Mouse (Mus musculus): ENCODE measurements around the gene Lsm11.

Gene Lsm11

DNA sequence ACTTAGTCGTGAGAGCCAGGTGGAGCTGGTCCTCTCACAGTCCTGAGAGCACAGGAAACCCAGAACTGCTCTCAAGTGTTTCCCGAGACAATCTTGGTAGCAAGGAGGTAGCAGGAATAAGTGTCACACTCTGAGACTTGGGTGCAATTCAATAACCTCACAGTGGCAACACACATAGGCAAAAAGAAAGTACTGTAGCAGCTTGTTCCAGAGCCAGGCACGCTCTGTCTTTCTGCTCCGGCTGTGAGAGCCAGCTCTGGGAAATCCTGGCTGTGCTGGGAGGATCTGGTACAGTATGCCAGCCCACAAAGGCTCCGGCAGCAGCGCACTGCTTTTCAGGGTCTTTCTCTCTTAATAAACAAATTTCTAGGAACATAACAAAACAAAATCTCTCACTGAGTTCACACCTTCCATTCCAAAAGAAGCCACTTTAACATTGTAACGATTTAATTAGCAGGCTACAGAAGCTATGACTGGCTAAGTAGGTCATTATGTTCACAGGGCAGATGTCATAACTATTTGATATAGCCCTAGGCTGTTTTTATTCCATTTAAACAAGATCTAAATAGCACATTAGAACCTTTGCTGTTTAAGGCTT, 1.5 kb downstream of the Lsm11 start:
- POLR2A ChIA-PET, result interaction anchor here in 3 of 4 experiments (0.6 to 3.9 kb wide), 10 partner anchors 9 to 181 kb away, joined by 3 to 25 read pairs (median 4); partner anchors contain the start of gene Thg1l (in 2 of the 3)
- CTCF ChIA-PET, result interaction anchor here in 3 of 4 experiments (1.1 to 3.6 kb wide), 5 partner anchors 16 to 334 kb away, joined by 3 to 20 read pairs (median 7); no protein-coding TSS in a partner anchor

DNA sequence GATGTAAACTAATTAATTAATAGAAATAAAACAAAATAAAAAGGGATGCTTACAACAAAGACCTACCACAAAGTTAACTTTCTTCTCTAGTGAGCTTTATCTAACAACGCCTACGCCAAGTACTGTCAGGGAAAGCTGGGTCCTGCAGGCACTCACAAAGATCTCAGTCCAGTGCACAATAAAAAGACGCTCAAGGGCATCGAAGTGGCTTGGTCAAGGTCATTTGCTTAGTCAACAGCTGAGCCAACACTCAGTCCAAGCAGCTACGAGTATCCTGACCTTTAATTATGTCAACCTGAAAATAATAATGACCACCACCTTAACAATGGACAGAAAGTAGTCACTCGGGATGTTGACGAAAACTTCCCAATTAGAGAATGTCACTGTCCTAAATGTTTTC, 2.5 kb downstream of the Lsm11 start:
- ChIA-PET POLR2A (interaction anchor here in 1 of 4 experiments (1.1 to 1.2 kb wide), 2 partner anchors 9 to 16 kb away, joined by 3 read pairs; no protein-coding TSS in a partner anchor), CTCF (interaction anchor here in 2 of 4 experiments (2.6 to 3.6 kb wide), 2 partner anchors 15 to 16 kb away, joined by 12 to 20 read pairs; no protein-coding TSS in a partner anchor)

DNA sequence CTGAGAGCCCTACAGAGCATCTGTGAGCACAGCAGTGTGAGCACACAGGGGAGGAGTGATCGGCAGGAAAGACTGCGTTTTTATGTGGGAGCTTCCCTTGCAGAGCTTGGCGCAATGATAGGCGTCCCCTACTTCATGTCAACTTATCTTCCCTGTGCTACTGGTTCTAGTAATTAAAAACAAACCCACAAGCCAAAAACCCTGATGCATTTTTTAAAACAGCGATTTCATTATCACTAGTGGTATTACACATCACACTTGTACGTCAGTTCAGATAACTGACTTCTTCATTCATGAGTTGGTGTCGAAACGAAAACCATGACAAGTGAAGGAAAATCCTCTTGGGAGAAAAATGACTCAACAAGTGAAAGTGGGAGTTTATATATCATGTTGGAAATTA, 5.8 kb downstream of the Lsm11 start:
- ChIA-PET CTCF (interaction anchor here in 2 of 4 experiments (0.9 to 2.1 kb wide), 3 partner anchors 12 to 336 kb away, joined by 3 to 10 read pairs (median 8); no protein-coding TSS in a partner anchor), POLR2A (no interaction called here)

- POLR2A ChIA-PET, result interaction anchor here in 1 of 4 experiments (1.1 kb wide), 1 partner anchor 10 kb away, joined by 3 read pairs; no protein-coding TSS in a partner anchor
- CTCF ChIA-PET, result interaction anchor here in 2 of 4 experiments (0.6 to 2.1 kb wide), 2 partner anchors 11 to 338 kb away, joined by 8 read pairs; no protein-coding TSS in a partner anchor
Observed at GRCm38 (mm10) chr11:45937478-45937877, 7.3 kb downstream of the Lsm11 start.

- POLR2A ChIA-PET, result interaction anchor here in 1 of 4 experiments (1.0 kb wide), 1 partner anchor 17 kb away, joined by 3 read pairs; no protein-coding TSS in a partner anchor
- CTCF ChIA-PET, result interaction anchor here in 1 of 4 experiments (1.3 to 1.4 kb wide), 2 partner anchors 11 to 344 kb away, joined by 3 to 4 read pairs; partner anchors contain the start of gene Lsm11
Observed at GRCm38 (mm10) chr11:45932771-45933170, 12.0 kb downstream of the Lsm11 start.

- CTCF ChIA-PET, result interaction anchor here in 1 of 4 experiments (1.0 to 1.2 kb wide), 2 partner anchors 15 to 346 kb away, joined by 3 read pairs; partner anchors contain the start of gene Lsm11
- POLR2A ChIA-PET, result interaction anchor here in 2 of 4 experiments (0.6 to 1.1 kb wide), 2 partner anchors 43 to 602 kb away, joined by 3 read pairs; no protein-coding TSS in a partner anchor
Observed at GRCm38 (mm10) chr11:45929541-45929940, 15.2 kb downstream of the Lsm11 start.

DNA sequence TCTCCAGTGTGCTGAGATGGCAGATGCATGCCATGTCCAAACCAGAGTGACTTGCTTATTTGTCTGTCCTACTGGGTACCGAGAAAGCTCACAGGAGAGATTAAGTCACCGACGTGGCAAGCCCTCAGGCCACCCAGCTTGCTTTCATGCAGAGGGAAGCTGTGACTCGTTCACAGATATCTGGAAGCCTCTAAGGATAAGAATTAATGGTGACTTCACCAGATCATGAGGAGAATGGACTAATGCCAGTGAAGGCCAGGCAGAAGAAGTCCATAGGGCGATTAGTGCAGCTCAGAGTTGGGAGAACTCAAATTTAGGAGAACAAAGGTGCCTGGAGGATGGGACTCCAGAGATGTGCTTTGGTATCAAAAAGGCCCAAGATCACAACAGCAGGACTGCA, 17.3 kb downstream of the Lsm11 start:
- ChIA-PET CTCF (interaction anchor here (0.6 to 2.8 kb wide), 70 partner anchors 9 to 1867 kb away, joined by 3 to 28 read pairs (median 4); partner anchors contain the start of genes Lsm11 (in 3 of the 4), Sox30 (in 1 of the 4) and Thg1l (in 1 of the 4)), POLR2A (interaction anchor here (0.6 to 1.6 kb wide), 10 partner anchors 10 to 158 kb away, joined by 3 to 6 read pairs (median 3); no protein-coding TSS in a partner anchor)

GRCm38 (mm10) chr11:45926640-45927082, 18.1 kb downstream of the Lsm11 start:
- POLR2A ChIA-PET, result interaction anchor here (0.7 to 2.9 kb wide), 10 partner anchors 10 to 368 kb away, joined by 3 to 8 read pairs (median 3); no protein-coding TSS in a partner anchor
- CTCF ChIA-PET, result interaction anchor here (0.5 to 2.8 kb wide), 75 partner anchors 8 to 1315 kb away, joined by 3 to 28 read pairs (median 4); partner anchors contain the start of genes Lsm11 (in 3 of the 4), Sox30 (in 1 of the 4) and Thg1l (in 1 of the 4)

- ChIA-PET POLR2A (interaction anchor here in 1 of 4 experiments (0.7 to 2.9 kb wide), 2 partner anchors 10 to 353 kb away, joined by 3 to 8 read pairs; no protein-coding TSS in a partner anchor), CTCF (interaction anchor here in 2 of 4 experiments (0.6 to 2.8 kb wide), 5 partner anchors 9 to 1012 kb away, joined by 3 to 28 read pairs (median 8); partner anchors contain the start of gene Lsm11 (in 1 of the 2))
Observed at GRCm38 (mm10) chr11:45925436-45925835, 19.3 kb downstream of the Lsm11 start.

DNA sequence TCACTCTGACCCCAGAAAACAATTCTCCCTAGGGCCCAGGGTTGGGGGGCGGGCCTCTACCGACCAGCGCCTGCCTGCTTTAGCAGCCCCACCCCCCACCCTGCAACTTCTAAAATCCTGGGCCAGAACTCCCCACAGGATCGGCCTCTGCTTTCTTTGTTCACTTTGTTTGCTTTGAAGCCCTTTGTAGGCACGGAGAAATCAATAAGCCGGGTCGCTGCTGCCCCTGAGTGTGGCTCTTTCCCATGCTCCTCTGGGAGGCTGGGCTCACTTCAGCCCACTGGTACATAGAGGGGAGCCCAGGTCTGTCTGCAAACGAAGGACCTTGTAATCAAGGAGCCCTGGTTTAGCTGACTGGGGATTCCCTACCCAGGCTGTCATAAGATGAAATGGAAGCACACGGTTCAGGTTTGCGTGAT, 23.2 kb downstream of the Lsm11 start:
- POLR2A ChIA-PET, result interaction anchor here in 1 of 4 experiments (2.2 kb wide), 1 partner anchor 13 kb away, joined by 8 read pairs; no protein-coding TSS in a partner anchor
- CTCF ChIA-PET, result no interaction called here

DNA sequence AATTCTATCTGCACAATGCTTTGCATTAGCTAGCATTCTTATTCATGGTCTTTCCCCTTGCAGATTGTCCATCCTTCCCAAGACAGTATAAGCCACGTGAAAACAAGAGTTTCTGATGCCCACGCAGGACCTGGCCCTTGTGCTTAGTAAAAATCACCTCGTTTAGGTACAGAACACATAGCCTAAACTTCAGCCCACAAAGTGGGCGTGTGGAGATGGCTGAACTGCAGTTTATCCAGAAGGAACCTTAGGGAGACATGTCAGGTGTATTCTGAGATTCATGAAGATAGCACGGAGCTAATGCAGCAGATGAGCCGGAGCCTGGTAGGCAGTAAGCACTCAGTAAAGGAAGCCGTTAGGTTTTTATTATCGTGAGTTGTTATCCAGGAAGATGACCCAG, 23.7 kb downstream of the Lsm11 start:
- CTCF ChIA-PET, result no interaction called here
- POLR2A ChIA-PET, result interaction anchor here in 1 of 4 experiments (2.2 kb wide), 1 partner anchor 13 kb away, joined by 8 read pairs; no protein-coding TSS in a partner anchor

GRCm38 (mm10) chr11:45918836-45919235, 25.9 kb downstream of the Lsm11 start:
- ChIA-PET CTCF (interaction anchor here in 1 of 4 experiments (0.9 kb wide), 1 partner anchor 8 kb away, joined by 4 read pairs; no protein-coding TSS in a partner anchor), POLR2A (interaction anchor here in 1 of 4 experiments (0.7 to 1.9 kb wide), 3 partner anchors 18 to 32 kb away, joined by 4 read pairs; no protein-coding TSS in a partner anchor)

- CTCF ChIA-PET, result interaction anchor here (1.0 to 4.0 kb wide), 4 partner anchors 8 to 9 kb away, joined by 6 to 28 read pairs (median 8); no protein-coding TSS in a partner anchor
- POLR2A ChIA-PET, result interaction anchor here in 1 of 4 experiments (0.7 to 1.9 kb wide), 5 partner anchors 9 to 625 kb away, joined by 3 to 5 read pairs (median 4); no protein-coding TSS in a partner anchor
Observed at GRCm38 (mm10) chr11:45918018-45918417, 26.7 kb downstream of the Lsm11 start.

- POLR2A ChIA-PET, result interaction anchor here (0.6 to 1.9 kb wide), 6 partner anchors 11 to 230 kb away, joined by 3 to 5 read pairs (median 4); no protein-coding TSS in a partner anchor
- CTCF ChIA-PET, result interaction anchor here in 3 of 4 experiments (0.8 to 4.0 kb wide), 4 partner anchors 10 to 52 kb away, joined by 3 to 28 read pairs (median 6); no protein-coding TSS in a partner anchor
Observed at GRCm38 (mm10) chr11:45916196-45916595, 28.5 kb downstream of the Lsm11 start.

GRCm38 (mm10) chr11:45910701-45911100, 34.0 kb downstream of the Lsm11 start:
- CTCF ChIA-PET, result no interaction called here
- POLR2A ChIA-PET, result no interaction called here

DNA sequence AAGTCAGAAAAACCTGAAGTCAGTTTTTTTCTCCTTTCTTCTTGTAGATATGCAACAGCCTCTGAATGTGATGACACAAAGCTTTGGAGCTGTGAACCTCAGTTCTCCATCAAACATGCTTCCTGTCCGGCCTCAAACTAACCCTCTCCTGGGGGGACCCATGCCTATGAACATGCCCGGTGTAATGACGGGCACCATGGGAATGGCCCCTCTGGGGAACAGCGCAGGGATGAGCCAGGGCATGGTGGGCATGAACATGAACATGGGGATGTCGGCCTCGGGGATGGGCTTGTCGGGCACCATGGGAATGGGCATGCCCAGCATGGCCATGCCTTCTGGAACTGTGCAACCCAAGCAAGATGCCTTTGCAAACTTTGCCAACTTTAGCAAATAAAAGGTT, 35.8 kb downstream of the Lsm11 start:
- ChIA-PET POLR2A (interaction anchor here in 1 of 4 experiments (1.3 kb wide), 1 partner anchor 8 kb away, joined by 5 read pairs; no protein-coding TSS in a partner anchor), CTCF (no interaction called here)

- ChIA-PET CTCF (no interaction called here), POLR2A (interaction anchor here in 1 of 4 experiments (1.3 kb wide), 1 partner anchor 9 kb away, joined by 5 read pairs; no protein-coding TSS in a partner anchor)
Observed at GRCm38 (mm10) chr11:45908070-45908469, 36.7 kb downstream of the Lsm11 start.

- ChIA-PET POLR2A (no interaction called here), CTCF (no interaction called here)
Observed at GRCm38 (mm10) chr11:45907301-45907700, 37.4 kb downstream of the Lsm11 start.

All from embryonic stem cell, embryonic (primary cell).